Mouse (Mus musculus): ENCODE measurements around the gene Svs4. TPM values are rescaled to one million over a fixed set of nuclear protein-coding genes. Genes with fewer than 3 reads are reported as not detected.

Gene Svs4
- total and polyA plus RNA-seq, 2 experiments from 2014 or later, result not detected

GRCm38 (mm10) chr2:164238366-164238765, 39.9 kb downstream of the Svs4 start, which contains the start of gene Svs2:
Gene Svs2 (minus strand): TSS chr2:164238466.
- TF ChIP-seq EP300 (IDR thresholded peaks at IDR 0.05; ENCODE audit: low read depth) (no peak), CTCF (IDR thresholded peaks at IDR 0.05; ENCODE audit: low read depth) (no peak)
- no peaks in the 10 kb centered on the region for H3K36me3 ChIP-seq (replicated peaks; ENCODE audit: control insufficient read depth, insufficient read depth, low read length)
- ATAC-seq (ENCODE audit: insufficient read depth, low read depth), result no peak
- H3K27ac ChIP-seq (ENCODE audit: low read depth), result no peak within 1 kb of the TSS
- no peaks in the 10 kb centered on the region for H3K27me3 ChIP-seq (ENCODE audit: control insufficient read depth, insufficient read depth, low read length)
- WGBS, result 76% methylated on average over 3 of the region's 3 CpGs
- no peak within 1 kb of the TSS for H3K4me2 ChIP-seq (ENCODE audit: low read depth, low read length)
- H3K4me1 ChIP-seq (ENCODE audit: control insufficient read depth, insufficient read depth), result peaks cover 17% of the 10 kb centered on the region; the same call in 1 of the 2 replicates
- DNase-seq (ENCODE audit: low spot score), result no peak
- H3K9me3 ChIP-seq (replicated peaks; ENCODE audit: control insufficient read depth, low read length), result no peaks in the 10 kb centered on the region
- no peak within 1 kb of the TSS for H3K9ac ChIP-seq (replicated peaks; ENCODE audit: low read depth, low read length)
- no peak within 1 kb of the TSS for H3K4me3 ChIP-seq (ENCODE audit: low read depth, low read length)

DNA sequence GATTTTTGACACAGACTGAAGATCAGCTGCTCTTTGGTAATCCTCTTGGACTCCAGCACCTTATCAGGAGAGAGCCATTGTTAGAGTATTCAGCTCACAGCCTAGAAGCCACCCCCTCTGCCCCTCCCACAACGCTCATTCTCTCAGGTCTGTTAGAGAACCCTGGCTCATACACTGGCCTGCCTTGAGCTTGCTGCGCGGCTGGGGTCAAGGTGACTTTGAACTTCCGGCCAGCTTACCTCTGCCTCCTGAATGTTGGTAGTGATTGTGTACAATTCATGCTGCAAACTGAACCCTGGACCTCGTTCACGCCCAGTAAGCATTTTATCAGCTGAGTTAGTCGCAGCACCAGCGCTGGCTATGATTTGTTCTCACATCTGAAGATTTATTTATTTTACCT, 45.6 kb downstream of the Svs4 start:
- Histone ChIP-seq H3K27me3 (ENCODE audit: control insufficient read depth, insufficient read depth, low read length) (no peaks in the 10 kb centered on the region), H3K36me3 (replicated peaks; ENCODE audit: control insufficient read depth, insufficient read depth, low read length) (no peaks in the 10 kb centered on the region), H3K27ac (ENCODE audit: low read depth) (no peak overlapping the region), H3K4me2 (ENCODE audit: low read depth, low read length) (no peak overlapping the region), H3K9me3 (replicated peaks; ENCODE audit: control insufficient read depth, low read length) (no peaks in the 10 kb centered on the region), H3K9ac (replicated peaks; ENCODE audit: low read depth, low read length) (no peak overlapping the region), H3K4me3 (ENCODE audit: low read depth, low read length) (no peak overlapping the region), H3K4me1 (ENCODE audit: control insufficient read depth, insufficient read depth) (no peaks in the 10 kb centered on the region)
- ATAC-seq (ENCODE audit: insufficient read depth, low read depth), result no peak
- no peak for TF ChIP-seq CTCF (IDR thresholded peaks at IDR 0.05; ENCODE audit: low read depth)
- no peak for TF ChIP-seq EP300 (IDR thresholded peaks at IDR 0.05; ENCODE audit: low read depth)
- 75% methylated on average over 8 of the region's 8 CpGs for WGBS
- DNase-seq (ENCODE audit: low spot score), result no peak

DNA sequence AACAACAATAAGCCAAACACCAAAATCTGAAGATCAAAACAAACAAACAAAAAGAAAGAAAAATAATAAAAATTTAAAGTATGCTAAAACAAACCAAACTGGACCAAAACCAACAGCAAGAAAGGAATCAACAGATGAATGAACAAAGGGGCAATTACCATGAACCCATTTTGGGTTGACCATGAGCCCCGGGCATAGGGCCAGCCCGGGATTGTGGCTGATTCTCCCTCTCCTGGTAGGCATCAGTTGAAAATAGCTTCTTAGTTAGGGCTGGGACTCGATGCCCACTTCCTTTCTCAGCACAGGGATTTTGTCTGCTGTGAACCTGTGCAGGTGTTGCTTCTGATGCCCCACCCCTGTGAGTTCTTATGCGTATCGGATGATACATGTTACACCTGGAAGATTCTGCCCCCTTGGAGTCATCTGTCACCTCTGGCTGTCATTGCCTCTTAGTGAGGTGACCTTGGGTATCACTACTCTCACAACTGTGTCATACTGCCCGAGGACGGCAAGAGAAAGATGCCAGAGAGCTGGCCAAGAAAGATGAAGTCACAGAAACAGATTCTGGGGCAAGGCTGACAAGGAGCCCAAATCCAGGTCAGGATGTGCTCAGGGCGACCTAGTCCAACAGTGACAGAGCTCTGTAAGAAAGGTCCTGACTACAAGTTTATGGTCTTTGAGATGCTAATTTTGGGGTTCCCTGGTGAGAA, 49.7 kb downstream of the Svs4 start:
- 68% methylated on average over 8 of the region's 8 CpGs for WGBS
- Histone ChIP-seq H3K27ac (ENCODE audit: low read depth) (no peak overlapping the region), H3K4me1 (ENCODE audit: control insufficient read depth, insufficient read depth) (no peaks in the 10 kb centered on the region), H3K36me3 (replicated peaks; ENCODE audit: control insufficient read depth, insufficient read depth, low read length) (no peaks in the 10 kb centered on the region), H3K27me3 (ENCODE audit: control insufficient read depth, insufficient read depth, low read length) (no peaks in the 10 kb centered on the region), H3K4me2 (ENCODE audit: low read depth, low read length) (no peak overlapping the region), H3K9me3 (replicated peaks; ENCODE audit: control insufficient read depth, low read length) (no peaks in the 10 kb centered on the region), H3K4me3 (ENCODE audit: low read depth, low read length) (no peak overlapping the region), H3K9ac (replicated peaks; ENCODE audit: low read depth, low read length) (no peak overlapping the region)
- ATAC-seq (ENCODE audit: insufficient read depth, low read depth), result no peak
- no peak for DNase-seq (ENCODE audit: low spot score)
- TF ChIP-seq CTCF (IDR thresholded peaks at IDR 0.05; ENCODE audit: low read depth) (no peak), EP300 (IDR thresholded peaks at IDR 0.05; ENCODE audit: low read depth) (no peak)

Other genes with a start within 250 kb of the Svs4 start
- gene Stk4, start 208.1 kb downstream of the Svs4 start, total RNA-seq (2014; rRNA removed; ENCODE audit: low replicate concordance), result 16.6 and 19.4 TPM in 2 replicates
- gene Stk4, start 208.1 kb downstream of the Svs4 start, polyA plus RNA-seq (2015; fragmentation: Nextera tagmentation; extraction: Ambion mirVana), result 8.6 TPM in 2 replicates
- 46.6 and 58.8 TPM in 2 replicates for gene Tomm34, start 207.3 kb downstream of the Svs4 start, total RNA-seq (2014; rRNA removed; ENCODE audit: low replicate concordance)
- gene Tomm34, start 207.3 kb downstream of the Svs4 start, polyA plus RNA-seq (2015; fragmentation: Nextera tagmentation; extraction: Ambion mirVana), result 34.8 and 35.1 TPM in 2 replicates
- gene Kcns1, start 107.3 kb downstream of the Svs4 start, total RNA-seq (2014; rRNA removed; ENCODE audit: low replicate concordance), result 0.23 TPM in 1 of 2 replicates, not detected in the other
- gene Kcns1, start 107.3 kb downstream of the Svs4 start, polyA plus RNA-seq (2015; fragmentation: Nextera tagmentation; extraction: Ambion mirVana), result 0.04 and 0.05 TPM in 2 replicates
- gene Wfdc5, start 95.7 kb downstream of the Svs4 start, total RNA-seq (2014; rRNA removed; ENCODE audit: low replicate concordance), result not detected in 2 replicates
- gene Wfdc5, start 95.7 kb downstream of the Svs4 start, polyA plus RNA-seq (2015; fragmentation: Nextera tagmentation; extraction: Ambion mirVana), result not detected in 2 replicates
- gene Wfdc12, start 87.9 kb downstream of the Svs4 start, total RNA-seq (2014; rRNA removed; ENCODE audit: low replicate concordance), result not detected in 2 replicates
- not detected in 2 replicates for gene Wfdc12, start 87.9 kb downstream of the Svs4 start, polyA plus RNA-seq (2015; fragmentation: Nextera tagmentation; extraction: Ambion mirVana)
- gene Wfdc15a, start 78.3 kb downstream of the Svs4 start, total RNA-seq (2014; rRNA removed; ENCODE audit: low replicate concordance), result not detected in 2 replicates
- not detected in 2 replicates for gene Wfdc15a, start 78.3 kb downstream of the Svs4 start, polyA plus RNA-seq (2015; fragmentation: Nextera tagmentation; extraction: Ambion mirVana)
- gene Wfdc15b, start 56.8 kb downstream of the Svs4 start, total RNA-seq (2014; rRNA removed; ENCODE audit: low replicate concordance), result not detected in 2 replicates
- not detected in 2 replicates for gene Wfdc15b, start 56.8 kb downstream of the Svs4 start, polyA plus RNA-seq (2015; fragmentation: Nextera tagmentation; extraction: Ambion mirVana)
- not detected in 2 replicates for gene Svs2, start 40.0 kb downstream of the Svs4 start, total RNA-seq (2014; rRNA removed; ENCODE audit: low replicate concordance)
- not detected in 2 replicates for gene Svs2, start 40.0 kb downstream of the Svs4 start, polyA plus RNA-seq (2015; fragmentation: Nextera tagmentation; extraction: Ambion mirVana)
- gene Svs3b, start 21.8 kb downstream of the Svs4 start, total RNA-seq (2014; rRNA removed; ENCODE audit: low replicate concordance), result not detected in 2 replicates
- gene Svs3b, start 21.8 kb downstream of the Svs4 start, polyA plus RNA-seq (2015; fragmentation: Nextera tagmentation; extraction: Ambion mirVana), result not detected in 2 replicates
- not detected in 2 replicates for gene Svs3a, start 10.8 kb upstream of the Svs4 start, total RNA-seq (2014; rRNA removed; ENCODE audit: low replicate concordance)
- not detected in 2 replicates for gene Svs3a, start 10.8 kb upstream of the Svs4 start, polyA plus RNA-seq (2015; fragmentation: Nextera tagmentation; extraction: Ambion mirVana)
- not detected in 2 replicates for gene Svs6, start 38.3 kb upstream of the Svs4 start, total RNA-seq (2014; rRNA removed; ENCODE audit: low replicate concordance)
- gene Svs6, start 38.3 kb upstream of the Svs4 start, polyA plus RNA-seq (2015; fragmentation: Nextera tagmentation; extraction: Ambion mirVana), result not detected in 2 replicates
- gene Svs5, start 54.3 kb upstream of the Svs4 start, total RNA-seq (2014; rRNA removed; ENCODE audit: low replicate concordance), result not detected in 2 replicates
- not detected in 2 replicates for gene Svs5, start 54.3 kb upstream of the Svs4 start, polyA plus RNA-seq (2015; fragmentation: Nextera tagmentation; extraction: Ambion mirVana)
- not detected in 2 replicates for gene Slpi, start 110.6 kb upstream of the Svs4 start, total RNA-seq (2014; rRNA removed; ENCODE audit: low replicate concordance)
- 2.0 and 3.7 TPM in 2 replicates for gene Slpi, start 110.6 kb upstream of the Svs4 start, polyA plus RNA-seq (2015; fragmentation: Nextera tagmentation; extraction: Ambion mirVana)
- not detected in 2 replicates for gene Rbpjl, start 124.7 kb upstream of the Svs4 start, total RNA-seq (2014; rRNA removed; ENCODE audit: low replicate concordance)
- 0.04 and 0.05 TPM in 2 replicates for gene Rbpjl, start 124.7 kb upstream of the Svs4 start, polyA plus RNA-seq (2015; fragmentation: Nextera tagmentation; extraction: Ambion mirVana)
- 1.7 and 3.3 TPM in 2 replicates for gene Matn4, start 126.7 kb upstream of the Svs4 start, total RNA-seq (2014; rRNA removed; ENCODE audit: low replicate concordance)
- gene Matn4, start 126.7 kb upstream of the Svs4 start, polyA plus RNA-seq (2015; fragmentation: Nextera tagmentation; extraction: Ambion mirVana), result 1.1 and 1.5 TPM in 2 replicates
- gene Sdc4, start 165.4 kb upstream of the Svs4 start, total RNA-seq (2014; rRNA removed; ENCODE audit: low replicate concordance), result 42.2 and 46.5 TPM in 2 replicates
- 30.4 and 30.7 TPM in 2 replicates for gene Sdc4, start 165.4 kb upstream of the Svs4 start, polyA plus RNA-seq (2015; fragmentation: Nextera tagmentation; extraction: Ambion mirVana)
- 71.8 and 87.9 TPM in 2 replicates for gene Sys1, start 178.5 kb upstream of the Svs4 start, total RNA-seq (2014; rRNA removed; ENCODE audit: low replicate concordance)
- 37.6 and 39.1 TPM in 2 replicates for gene Sys1, start 178.5 kb upstream of the Svs4 start, polyA plus RNA-seq (2015; fragmentation: Nextera tagmentation; extraction: Ambion mirVana)
- gene Gm20458, start 182.5 kb upstream of the Svs4 start, total RNA-seq (2014; rRNA removed; ENCODE audit: low replicate concordance), result 6.7 and 34.3 TPM in 2 replicates
- gene Gm20458, start 182.5 kb upstream of the Svs4 start, polyA plus RNA-seq (2015; fragmentation: Nextera tagmentation; extraction: Ambion mirVana), result 15.4 and 15.5 TPM in 2 replicates
- not detected in 2 replicates for gene Trp53tg5, start 195.3 kb upstream of the Svs4 start, total RNA-seq (2014; rRNA removed; ENCODE audit: low replicate concordance)
- not detected in 2 replicates for gene Trp53tg5, start 195.3 kb upstream of the Svs4 start, polyA plus RNA-seq (2015; fragmentation: Nextera tagmentation; extraction: Ambion mirVana)
- 22.3 and 26.6 TPM in 2 replicates for gene Dbndd2, start 207.6 kb upstream of the Svs4 start, total RNA-seq (2014; rRNA removed; ENCODE audit: low replicate concordance)
- gene Dbndd2, start 207.6 kb upstream of the Svs4 start, polyA plus RNA-seq (2015; fragmentation: Nextera tagmentation; extraction: Ambion mirVana), result 16.8 and 16.9 TPM in 2 replicates
- 45.0 and 51.0 TPM in 2 replicates for gene Pigt, start 219.1 kb upstream of the Svs4 start, total RNA-seq (2014; rRNA removed; ENCODE audit: low replicate concordance)
- gene Pigt, start 219.1 kb upstream of the Svs4 start, polyA plus RNA-seq (2015; fragmentation: Nextera tagmentation; extraction: Ambion mirVana), result 30.9 and 32.0 TPM in 2 replicates